Mouse (Mus musculus) heart, embryonic 15.5 days (tissue): ENCODE results near the gene Oxct1. TPM values are rescaled to one million over a fixed set of nuclear protein-coding genes. Genes with fewer than 3 reads are reported as not detected.

ENCODE experiments used
- ATAC-seq: fragments of 200-750 bp; cut with Nextera tagmentation; replicated peaks from 2 replicates; pipeline ENCODE4 v1.8.0; 2017; ENCODE audit warnings: low read depth, moderate TSS enrichment; ENCODE audit not compliant: insufficient number of reproducible peaks, insufficient read depth, low FRiP score
- H3K27ac ChIP-seq: fragments of 300-500 bp; sonication (generic); 2 replicates; pipeline ENCODE4 v1.5.1; 2015; ENCODE audit warnings: mild to moderate bottlenecking, inconsistent platforms
- H3K27me3 ChIP-seq: fragments of 300-500 bp; sonication (generic); 2 replicates; pipeline ENCODE4 v1.6.1; 2015; ENCODE audit warnings: inconsistent platforms
- H3K36me3 ChIP-seq: fragments of 300-500 bp; sonication (generic); 2 replicates; pipeline ENCODE4 v1.6.1; 2015; ENCODE audit warnings: mild to moderate bottlenecking, inconsistent platforms
- H3K4me1 ChIP-seq: fragments of 300-500 bp; sonication (generic); replicated peaks from 2 replicates; pipeline ENCODE4 v1.6.1; 2015; ENCODE audit warnings: inconsistent platforms
- H3K4me2 ChIP-seq: fragments of 300-500 bp; sonication (generic); 2 replicates; pipeline ENCODE4 v1.6.1; 2015; ENCODE audit warnings: inconsistent platforms, mild to moderate bottlenecking, moderate library complexity
- H3K4me3 ChIP-seq: fragments of 300-500 bp; sonication (generic); 2 replicates; pipeline ENCODE4 v1.5.1; 2015; ENCODE audit warnings: mild to moderate bottlenecking, inconsistent platforms
- H3K9ac ChIP-seq: fragments of 300-500 bp; sonication (generic); 2 replicates; pipeline ENCODE4 v1.6.1; 2015; ENCODE audit warnings: mild to moderate bottlenecking, inconsistent platforms
- H3K9me3 ChIP-seq: fragments of 300-500 bp; sonication (generic); replicated peaks from 2 replicates; pipeline ENCODE4 v1.6.1; 2016; ENCODE audit warnings: inconsistent platforms
- WGBS: fragments of 180-500 bp; shearing (Covaris S2); methylation state at CpG from one replicate; pipeline ENCODE4 v1.1.7; 2015; ENCODE audit warnings: mixed read lengths; 5-methylcytosine and 5-hydroxymethylcytosine counted together
- polyA plus RNA-seq: library from polyadenylated mRNA; unstranded; fragments of >200 nt; fragmentation: Nextera tagmentation; extraction: Ambion mirVana; gene quantifications from 2 replicates; pipeline ENCODE4 v1.2.1, GENCODE M21; 2015

Oxct1 gene
- 291 and 396 TPM in 2 replicates for polyA plus RNA-seq

- Histone ChIP-seq H3K4me3 (peak within 1 kb of the TSS; percentile 81), H3K36me3 (no peaks in the 10 kb centered on the region), H3K4me1 (peaks cover 21% of the 10 kb centered on the region), H3K27ac (peak within 1 kb of the TSS; percentile 99), H3K9me3 (no peaks in the 10 kb centered on the region), H3K9ac (peak within 1 kb of the TSS; percentile 90), H3K27me3 (no peaks in the 10 kb centered on the region), H3K4me2 (peak within 1 kb of the TSS; percentile 80)
- WGBS = under 1% methylated on average over 45 of the region's 45 CpGs
- ATAC-seq = peak; percentile 91
These were observed at the start of gene Oxct1 for GRCm38 (mm10) chr15:4026231-4026773. Gene Oxct1 (plus strand): TSS chr15:4026383.

- H3K27ac ChIP-seq = no peak overlapping the region
- ATAC-seq = no peak
- H3K4me2 ChIP-seq = peak overlapping the region; percentile 77; the same call in 1 of the 2 replicates
- peaks cover 8% of the 10 kb centered on the region for H3K36me3 ChIP-seq
- peaks cover 4% of the 10 kb centered on the region; the same call in 1 of the 2 replicates for H3K4me1 ChIP-seq
- no peaks in the 10 kb centered on the region for H3K27me3 ChIP-seq
- no peak overlapping the region for H3K9ac ChIP-seq
- H3K4me3 ChIP-seq = no peak overlapping the region
- WGBS = 89% methylated on average over 2 of the region's 2 CpGs
- no peaks in the 10 kb centered on the region for H3K9me3 ChIP-seq
These were observed 47.9 kb upstream of the Oxct1 start for GRCm38 (mm10) chr15:3978279-3978678.

GRCm38 (mm10) chr15:3979061-3979848, 46.9 kb upstream of the Oxct1 start, which contains the start of gene Fbxo4:
Gene Fbxo4 (minus strand): TSS chr15:3979573.
- Histone ChIP-seq H3K9ac (peak within 1 kb of the TSS; percentile 94), H3K27ac (peak within 1 kb of the TSS; percentile 99), H3K4me1 (peaks cover 4% of the 10 kb centered on the region; the same call in 1 of the 2 replicates), H3K4me3 (peak within 1 kb of the TSS; percentile 84), H3K36me3 (peaks cover 16% of the 10 kb centered on the region), H3K9me3 (no peaks in the 10 kb centered on the region), H3K4me2 (peak within 1 kb of the TSS; percentile 77), H3K27me3 (no peaks in the 10 kb centered on the region)
- WGBS = under 1% methylated on average over 58 of the region's 61 CpGs
- peak; percentile 97 for ATAC-seq

- peak overlapping the region; percentile 77 for H3K4me2 ChIP-seq
- peak overlapping the region; percentile 94; the same call in 1 of the 2 replicates for H3K9ac ChIP-seq
- no peaks in the 10 kb centered on the region for H3K27me3 ChIP-seq
- H3K36me3 ChIP-seq = peaks cover 17% of the 10 kb centered on the region
- H3K27ac ChIP-seq = peak overlapping the region; percentile 99
- WGBS = 73% methylated on average over 3 of the region's 3 CpGs
- peak overlapping the region; percentile 84 for H3K4me3 ChIP-seq
- no peak for ATAC-seq
- H3K9me3 ChIP-seq = no peaks in the 10 kb centered on the region
- peaks cover 4% of the 10 kb centered on the region; the same call in 1 of the 2 replicates for H3K4me1 ChIP-seq
These were observed 46.3 kb upstream of the Oxct1 start for GRCm38 (mm10) chr15:3979871-3980270.

GRCm38 (mm10) chr15:3982732-3983131, 43.5 kb upstream of the Oxct1 start:
- H3K27me3 ChIP-seq = no peaks in the 10 kb centered on the region
- H3K4me1 ChIP-seq = peaks cover 4% of the 10 kb centered on the region; the same call in 1 of the 2 replicates
- no peak overlapping the region for H3K4me3 ChIP-seq
- H3K4me2 ChIP-seq = no peak overlapping the region
- ATAC-seq = no peak
- WGBS = 87% methylated on average over 5 of the region's 5 CpGs
- H3K9ac ChIP-seq = no peak overlapping the region
- H3K36me3 ChIP-seq = peaks cover 35% of the 10 kb centered on the region
- no peak overlapping the region for H3K27ac ChIP-seq
- H3K9me3 ChIP-seq = no peaks in the 10 kb centered on the region

- Histone ChIP-seq H3K4me1 (peaks cover 3% of the 10 kb centered on the region; the same call in 1 of the 2 replicates), H3K9ac (no peak overlapping the region), H3K36me3 (peaks cover 50% of the 10 kb centered on the region), H3K27me3 (no peaks in the 10 kb centered on the region), H3K9me3 (no peaks in the 10 kb centered on the region), H3K27ac (no peak overlapping the region), H3K4me2 (no peak overlapping the region), H3K4me3 (no peak overlapping the region)
- 80% methylated on average over 2 of the region's 2 CpGs for WGBS
- ATAC-seq = no peak
These were observed 41.3 kb upstream of the Oxct1 start for GRCm38 (mm10) chr15:3984876-3985275.

GRCm38 (mm10) chr15:3987981-3988380, 38.2 kb upstream of the Oxct1 start:
- Histone ChIP-seq H3K4me2 (no peak overlapping the region), H3K36me3 (peaks cover 69% of the 10 kb centered on the region), H3K27ac (no peak overlapping the region), H3K4me3 (no peak overlapping the region), H3K27me3 (no peaks in the 10 kb centered on the region), H3K9ac (no peak overlapping the region), H3K9me3 (no peaks in the 10 kb centered on the region), H3K4me1 (no peaks in the 10 kb centered on the region)
- WGBS = 67% methylated on average over 2 of the region's 2 CpGs
- no peak for ATAC-seq

GRCm38 (mm10) chr15:3994852-3995447, 31.2 kb upstream of the Oxct1 start:
- 19% methylated on average over 14 of the region's 14 CpGs for WGBS
- no peak for ATAC-seq

GRCm38 (mm10) chr15:3995448-3996266, 30.5 kb upstream of the Oxct1 start, which contains the start of gene AW549877:
Gene AW549877 (minus strand): TSS chr15:3995744.
- Histone ChIP-seq H3K4me2 (peak within 1 kb of the TSS; percentile 76), H3K27me3 (no peaks in the 10 kb centered on the region), H3K9me3 (no peaks in the 10 kb centered on the region), H3K27ac (peak within 1 kb of the TSS; percentile 96), H3K4me1 (peaks cover 12% of the 10 kb centered on the region), H3K9ac (peak within 1 kb of the TSS; percentile 73), H3K4me3 (peak within 1 kb of the TSS; percentile 71), H3K36me3 (peaks cover 15% of the 10 kb centered on the region)
- WGBS = under 1% methylated on average over 58 of the region's 61 CpGs
- peak; percentile 100 for ATAC-seq

More at GRCm38 (mm10) chr15:3994852-3995447, 31.2 kb upstream of the Oxct1 start:
- peaks cover 12% of the 10 kb centered on the region for H3K4me1 ChIP-seq
- peak overlapping the region; percentile 58 for H3K4me2 ChIP-seq
- no peaks in the 10 kb centered on the region for H3K9me3 ChIP-seq
- H3K9ac ChIP-seq = peak overlapping the region; percentile 73
- H3K4me3 ChIP-seq = peak overlapping the region; percentile 71
- H3K27me3 ChIP-seq = no peaks in the 10 kb centered on the region
- H3K27ac ChIP-seq = peak overlapping the region; percentile 96
- peaks cover 19% of the 10 kb centered on the region for H3K36me3 ChIP-seq

- peaks cover 8% of the 10 kb centered on the region for H3K36me3 ChIP-seq
- no peaks in the 10 kb centered on the region for H3K9me3 ChIP-seq
- H3K4me1 ChIP-seq = peaks cover 12% of the 10 kb centered on the region
- 18% methylated on average over 14 of the region's 14 CpGs for WGBS
- H3K4me3 ChIP-seq = peak overlapping the region; percentile 71
- peak overlapping the region; percentile 76 for H3K4me2 ChIP-seq
- ATAC-seq = no peak
- peak overlapping the region; percentile 54 for H3K9ac ChIP-seq
- no peaks in the 10 kb centered on the region for H3K27me3 ChIP-seq
- H3K27ac ChIP-seq = peak overlapping the region; percentile 96
These were observed 29.7 kb upstream of the Oxct1 start for GRCm38 (mm10) chr15:3996267-3997010.
